In the genomic region with DNA sequence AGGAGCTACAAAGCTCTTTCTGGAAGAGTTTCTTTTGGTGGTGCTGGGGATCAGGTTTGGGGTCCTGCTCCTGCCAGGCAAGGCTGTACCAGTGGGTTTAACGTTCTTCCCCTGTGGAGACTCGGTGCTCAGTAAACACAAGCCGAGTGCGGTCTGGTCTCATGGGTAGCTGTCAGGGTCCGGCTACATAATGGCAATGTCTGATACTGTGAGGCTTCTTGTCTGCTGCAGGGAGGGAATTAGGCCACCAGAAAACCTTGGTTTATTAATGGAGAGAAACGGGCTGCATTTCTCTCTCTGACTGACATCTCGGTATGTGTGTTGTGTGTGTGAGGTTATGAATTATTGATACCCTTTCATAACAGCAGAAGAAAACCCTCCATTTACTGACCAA, we compare ENCODE assay signal across 10 mouse cellular contexts. TPM values are rescaled to one million over a fixed set of nuclear protein-coding genes. Genes with fewer than 3 reads are reported as not detected.
DNase-seq lines count a peak whose midpoint lies in the region; ATAC-seq and TF ChIP-seq lines count a peak whose summit lies in the region.
"Had no signal": no experiment of that assay in that cellular context is flagged by ENCODE, and none has a peak within 500 bp of the region (broad histone marks: within the 10 kb centered on the region; RNA-seq: fewer than 3 reads in every experiment).

No protein-coding gene starts in this region.

- no peaks in the 10 kb centered on the region for H3K27me3 ChIP-seq in embryonic facial prominence, embryonic 11.5 days (ENCODE audit: control insufficient read depth, insufficient read depth, low read length)
- no peaks in the 10 kb centered on the region for H3K27me3 ChIP-seq in forebrain, embryonic 13.5 days
- H3K27me3 ChIP-seq in midbrain, embryonic 11.5 days (ENCODE audit: control insufficient read depth, insufficient read depth, low read length): no peaks in the 10 kb centered on the region

- no peak for ATAC-seq in embryonic facial prominence, embryonic 11.5 days (replicated peaks; ENCODE audit: insufficient number of reproducible peaks, low FRiP score, low TSS enrichment, low read depth)
- ATAC-seq in forebrain, embryonic 13.5 days: no peak
- peak; percentile 54 for ATAC-seq in midbrain, embryonic 11.5 days (ENCODE audit: low FRiP score)

- no peak for DNase-seq in layer of hippocampus, adult 2 months (ENCODE audit: low spot score in 2 of 2)
- DNase-seq in layer of hippocampus, adult 18-20 months (ENCODE audit: low spot score in 2 of 2): no peak
- no peak for DNase-seq in embryonic facial prominence, embryonic 11.5 days (ENCODE audit: low spot score)
- DNase-seq in midbrain, embryonic 11.5 days (ENCODE audit: low spot score, missing footprints): peak; percentile 92
- no peak for DNase-seq in layer of hippocampus, postnatal 25 days (ENCODE audit: extremely low spot score in 1 of 2, low spot score in 1 of 2)
- no peak for DNase-seq in heart, postnatal 36 days
- DNase-seq: adrenal gland, postnatal 10 days; kidney, adult 9 months had no signal

- peaks cover 19% of the 10 kb centered on the region for H3K4me1 ChIP-seq in embryonic facial prominence, embryonic 11.5 days (ENCODE audit: control insufficient read depth, insufficient read depth, low read length)
- peaks cover 50% of the 10 kb centered on the region for H3K4me1 ChIP-seq in forebrain, embryonic 13.5 days
- peaks cover 29% of the 10 kb centered on the region for H3K4me1 ChIP-seq in midbrain, embryonic 11.5 days (ENCODE audit: control insufficient read depth, insufficient read depth, low read length)

- 5% methylated on average over 7 of the region's 7 CpGs for WGBS in embryonic facial prominence, embryonic 11.5 days
- 7% methylated on average over 7 of the region's 7 CpGs for WGBS in forebrain, embryonic 13.5 days
- WGBS in midbrain, embryonic 11.5 days: 6% methylated on average over 7 of the region's 7 CpGs

- H3K9me3 ChIP-seq in embryonic facial prominence, embryonic 11.5 days (replicated peaks; ENCODE audit: control insufficient read depth, low read length): no peaks in the 10 kb centered on the region
- no peaks in the 10 kb centered on the region for H3K9me3 ChIP-seq in forebrain, embryonic 13.5 days (replicated peaks)
- no peaks in the 10 kb centered on the region for H3K9me3 ChIP-seq in midbrain, embryonic 11.5 days (ENCODE audit: control insufficient read depth, low read length)
- H3K9me3 ChIP-seq: heart, embryonic 15.5 days had no signal

- TF ChIP-seq CTCF in layer of hippocampus, adult 2 months (conservative IDR thresholded peaks at IDR 0.05): no peak

- peak overlapping the region; percentile 55 for H3K27ac ChIP-seq in layer of hippocampus, adult 2 months
- peak overlapping the region; percentile 75 for H3K27ac ChIP-seq in embryonic facial prominence, embryonic 11.5 days (replicated peaks; ENCODE audit: low read depth, low read length)
- H3K27ac ChIP-seq in forebrain, embryonic 13.5 days: peak overlapping the region; percentile 63
- peak overlapping the region; percentile 37 for H3K27ac ChIP-seq in midbrain, embryonic 11.5 days (ENCODE audit: low read depth, low read length)
- H3K27ac ChIP-seq: heart, embryonic 15.5 days had no signal

- H3K4me2 ChIP-seq in embryonic facial prominence, embryonic 11.5 days (ENCODE audit: low read depth, low read length): no peak overlapping the region; the same call in 1 of the 2 replicates
- H3K4me2 ChIP-seq in forebrain, embryonic 13.5 days: no peak overlapping the region
- peak overlapping the region; percentile 15; the same call in 1 of the 2 replicates for H3K4me2 ChIP-seq in midbrain, embryonic 11.5 days
- H3K4me2 ChIP-seq: heart, embryonic 15.5 days had no signal

- intact Hi-C loops in heart, postnatal 36 days (cut with DNase I): no loop called here

- no peaks in the 10 kb centered on the region for H3K36me3 ChIP-seq in embryonic facial prominence, embryonic 11.5 days (replicated peaks; ENCODE audit: control insufficient read depth, insufficient read depth, low read depth, low read length)
- H3K36me3 ChIP-seq in forebrain, embryonic 13.5 days (ENCODE audit: poor library complexity, severe bottlenecking): peaks cover 11% of the 10 kb centered on the region; the same call in 1 of the 2 replicates
- H3K36me3 ChIP-seq in midbrain, embryonic 11.5 days (ENCODE audit: control insufficient read depth, insufficient read depth, low read length): no peaks in the 10 kb centered on the region
- H3K36me3 ChIP-seq: heart, embryonic 15.5 days had no signal

- no peak overlapping the region for H3K4me3 ChIP-seq in layer of hippocampus, adult 2 months
- no peak overlapping the region for H3K4me3 ChIP-seq in embryonic facial prominence, embryonic 11.5 days (ENCODE audit: low read depth, low read length)
- no peak overlapping the region for H3K4me3 ChIP-seq in forebrain, embryonic 13.5 days
- no peak overlapping the region for H3K4me3 ChIP-seq in midbrain, embryonic 11.5 days (ENCODE audit: low read depth, low read length)
- H3K4me3 ChIP-seq: heart, embryonic 15.5 days had no signal

- H3K9ac ChIP-seq in embryonic facial prominence, embryonic 11.5 days (replicated peaks; ENCODE audit: low read length): no peak overlapping the region
- H3K9ac ChIP-seq in forebrain, embryonic 13.5 days: 0 out of 2 replicates have a peak overlapping the region, but pooled peaks have one; percentile 16
- peak overlapping the region; percentile 22; the same call in 1 of the 2 replicates for H3K9ac ChIP-seq in midbrain, embryonic 11.5 days (ENCODE audit: low read length)
- H3K9ac ChIP-seq: heart, embryonic 15.5 days had no signal

RNA-seq across cellular contexts. Expression of a gene that starts 33.9 kb away (rescaled TPM):
- total RNA-seq in layer of hippocampus, adult 2 months (2021): 10 to 100 TPM; 15.2 to 17.3 TPM
- 10 to 100 TPM; 15.9 to 16.3 TPM for total RNA-seq in layer of hippocampus, adult 18-20 months (2021)
- 34.9 and 36.6 TPM in 2 replicates for polyA plus RNA-seq in embryonic facial prominence, embryonic 11.5 days (2014; fragmentation: Nextera tagmentation; extraction: Ambion mirVana)
- 37.8 and 39.5 TPM in 2 replicates for polyA plus RNA-seq in forebrain, embryonic 13.5 days (2015; fragmentation: Nextera tagmentation; extraction: Ambion mirVana)
- polyA plus RNA-seq in midbrain, embryonic 11.5 days (2014; fragmentation: Nextera tagmentation; extraction: Ambion mirVana): 31.8 and 34.1 TPM in 2 replicates
- total RNA-seq in layer of hippocampus, postnatal 25 days (2021): 10 to 100 TPM; 13.2 to 15.2 TPM
- 1 to 10 TPM; 9.2 to 10.0 TPM for total RNA-seq in heart, postnatal 36 days (2021)
